Mouse (Mus musculus) intestine, embryonic 14.5 days (tissue): Measurements from ENCODE around the gene Efhd1. TPM values are rescaled to one million over a fixed set of nuclear protein-coding genes. Genes with fewer than 3 reads are reported as not detected.

Source experiments
- ATAC-seq: fragments of 200-750 bp; cut with Nextera tagmentation; replicated peaks from 2 replicates; pipeline ENCODE4 v1.8.0; 2017; ENCODE audit warnings: low read depth, moderate number of reproducible peaks, moderate TSS enrichment, moderate library complexity; ENCODE audit not compliant: low FRiP score, low TSS enrichment
- DNase-seq: peaks from one replicate; pipeline ENCODE4 v3.0.0-alpha.2; 2018; ENCODE audit warnings: low spot score
- H3K27ac ChIP-seq: fragments of 300-500 bp; sonication (generic); 2 replicates; pipeline ENCODE4 v1.5.1; 2014; ENCODE audit warnings: low read depth, mild to moderate bottlenecking, control low read depth
- H3K27me3 ChIP-seq: fragments of 300-500 bp; sonication (generic); replicated peaks from 2 replicates; pipeline ENCODE4 v1.6.1; 2014; ENCODE audit warnings: low read length, control low read depth; ENCODE audit not compliant: control insufficient read depth, insufficient read depth
- H3K36me3 ChIP-seq: fragments of 300-500 bp; sonication (generic); 2 replicates; pipeline ENCODE4 v1.6.1; 2014; ENCODE audit warnings: low read length, control low read depth; ENCODE audit not compliant: control insufficient read depth, insufficient read depth
- H3K4me1 ChIP-seq: fragments of 300-500 bp; sonication (generic); replicated peaks from 2 replicates; pipeline ENCODE4 v1.6.1; 2014; ENCODE audit warnings: low read length, control low read depth, mixed read lengths; ENCODE audit not compliant: control insufficient read depth, insufficient read depth
- H3K4me2 ChIP-seq: fragments of 300-500 bp; sonication (generic); 2 replicates; pipeline ENCODE4 v1.6.1; 2014; ENCODE audit warnings: low read length
- H3K4me3 ChIP-seq: fragments of 300-500 bp; sonication (generic); 2 replicates; pipeline ENCODE4 v1.5.1; 2014; ENCODE audit warnings: low read depth, low read length, control low read depth, mixed read lengths
- H3K9ac ChIP-seq: fragments of 300-500 bp; sonication (generic); 2 replicates; pipeline ENCODE4 v1.6.1; 2014; ENCODE audit warnings: mild to moderate bottlenecking, low read length
- H3K9me3 ChIP-seq: fragments of 300-500 bp; sonication (generic); 2 replicates; pipeline ENCODE4 v1.6.1; 2016; ENCODE audit warnings: low read length, control low read depth; ENCODE audit not compliant: control insufficient read depth
- WGBS: fragments of 180-500 bp; shearing (Covaris S2); extraction: QIAGEN DNeasy Blood & Tissue Kit; methylation state at CpG from one replicate; pipeline ENCODE4 v1.1.7; 2014; 5-methylcytosine and 5-hydroxymethylcytosine counted together
- polyA plus RNA-seq: library from polyadenylated mRNA; unstranded; fragments of >200 nt; fragmentation: Nextera tagmentation; extraction: Ambion mirVana; gene quantifications from 2 replicates; pipeline ENCODE4 v1.2.1, GENCODE M21; 2014

The Efhd1 gene
- polyA plus RNA-seq, 1 experiment from 2014 or later = 0.16 TPM

- Histone ChIP-seq H3K9ac (no peak overlapping the region), H3K27me3 (no peaks in the 10 kb centered on the region), H3K27ac (no peak overlapping the region), H3K4me2 (no peak overlapping the region), H3K4me3 (no peak overlapping the region), H3K9me3 (peaks cover 15% of the 10 kb centered on the region), H3K4me1 (no peaks in the 10 kb centered on the region; the same call in 1 of the 2 replicates), H3K36me3 (no peaks in the 10 kb centered on the region)
- DNase-seq (no peak), ATAC-seq (no peak)
- 91% methylated on average over 3 of the region's 3 CpGs for WGBS
Observed at GRCm38 (mm10) chr1:87322778-87323177, 58.6 kb downstream of the Efhd1 start.

GRCm38 (mm10) chr1:87324649-87325048, 60.5 kb downstream of the Efhd1 start:
- Histone ChIP-seq H3K4me2 (no peak overlapping the region), H3K4me1 (peaks cover 7% of the 10 kb centered on the region), H3K36me3 (no peaks in the 10 kb centered on the region), H3K9me3 (peaks cover 13% of the 10 kb centered on the region), H3K4me3 (no peak overlapping the region), H3K9ac (no peak overlapping the region), H3K27ac (no peak overlapping the region), H3K27me3 (no peaks in the 10 kb centered on the region)
- DNase-seq (no peak), ATAC-seq (no peak)

GRCm38 (mm10) chr1:87326742-87327163, 62.6 kb downstream of the Efhd1 start, which contains the start of gene Gigyf2:
Gene Gigyf2, plus strand, starts transcription at chr1:87326998.
- Histone ChIP-seq H3K4me1 (peaks cover 7% of the 10 kb centered on the region), H3K9me3 (no peaks in the 10 kb centered on the region), H3K4me2 (peak within 1 kb of the TSS; percentile 78), H3K4me3 (peak within 1 kb of the TSS; percentile 96), H3K36me3 (peaks cover 4% of the 10 kb centered on the region), H3K27ac (peak within 1 kb of the TSS; percentile 90), H3K27me3 (no peaks in the 10 kb centered on the region), H3K9ac (peak within 1 kb of the TSS; percentile 93)
- peak; percentile 99 for DNase-seq
- ATAC-seq = peak; percentile 98
- under 1% methylated on average over 36 of the region's 36 CpGs for WGBS

- peak; percentile 89 for ATAC-seq
- Histone ChIP-seq H3K36me3 (peaks cover 5% of the 10 kb centered on the region), H3K9me3 (no peaks in the 10 kb centered on the region), H3K4me3 (peak overlapping the region; percentile 96), H3K9ac (peak overlapping the region; percentile 93), H3K4me1 (peaks cover 7% of the 10 kb centered on the region), H3K27ac (peak overlapping the region; percentile 90), H3K4me2 (peak overlapping the region; percentile 78), H3K27me3 (no peaks in the 10 kb centered on the region)
- under 1% methylated on average over 44 of the region's 53 CpGs for WGBS
- no peak for DNase-seq
Observed at GRCm38 (mm10) chr1:87327165-87327861, 63.1 kb downstream of the Efhd1 start.

GRCm38 (mm10) chr1:87331774-87332173, 67.6 kb downstream of the Efhd1 start:
- H3K9ac ChIP-seq = no peak overlapping the region
- H3K36me3 ChIP-seq = peaks cover 32% of the 10 kb centered on the region
- no peak overlapping the region for H3K27ac ChIP-seq
- no peak for ATAC-seq
- no peak for DNase-seq
- WGBS = 93% methylated on average over 4 of the region's 4 CpGs
- no peaks in the 10 kb centered on the region for H3K27me3 ChIP-seq
- no peak overlapping the region for H3K4me3 ChIP-seq
- peaks cover 7% of the 10 kb centered on the region for H3K4me1 ChIP-seq
- no peak overlapping the region for H3K4me2 ChIP-seq
- H3K9me3 ChIP-seq = no peaks in the 10 kb centered on the region

GRCm38 (mm10) chr1:87350576-87350975, 86.4 kb downstream of the Efhd1 start:
- H3K36me3 ChIP-seq = peaks cover 16% of the 10 kb centered on the region
- 93% methylated on average over 2 of the region's 2 CpGs for WGBS
- no peak overlapping the region for H3K27ac ChIP-seq
- no peaks in the 10 kb centered on the region for H3K4me1 ChIP-seq
- DNase-seq (no peak), ATAC-seq (no peak)
- H3K4me3 ChIP-seq = no peak overlapping the region
- H3K27me3 ChIP-seq = no peaks in the 10 kb centered on the region
- no peak overlapping the region for H3K4me2 ChIP-seq
- H3K9me3 ChIP-seq = no peaks in the 10 kb centered on the region
- no peak overlapping the region for H3K9ac ChIP-seq

- H3K4me1 ChIP-seq = no peaks in the 10 kb centered on the region
- no peaks in the 10 kb centered on the region for H3K9me3 ChIP-seq
- ATAC-seq (no peak), DNase-seq (no peak)
- peaks cover 17% of the 10 kb centered on the region for H3K36me3 ChIP-seq
- H3K27ac ChIP-seq = no peak overlapping the region
- H3K4me3 ChIP-seq = no peak overlapping the region
- H3K9ac ChIP-seq = no peak overlapping the region
- H3K27me3 ChIP-seq = no peaks in the 10 kb centered on the region
- H3K4me2 ChIP-seq = no peak overlapping the region
- WGBS = 70% methylated on average over 1 of the region's 1 CpGs
Observed at GRCm38 (mm10) chr1:87360276-87360675, 96.1 kb downstream of the Efhd1 start.
